Mouse (Mus musculus): Measurements from ENCODE around the gene Pcyt1b.

Gene Pcyt1b

GRCm38 (mm10) chrX:93732407-93732806 lies 77.7 kb downstream of the Pcyt1b start:
- DNase-seq (ENCODE audit: low read depth, low spot score) = no peak

- no peak for DNase-seq (ENCODE audit: low read depth, low spot score)
Measured at GRCm38 (mm10) chrX:93732975-93733748, 78.5 kb downstream of the Pcyt1b start.

DNA sequence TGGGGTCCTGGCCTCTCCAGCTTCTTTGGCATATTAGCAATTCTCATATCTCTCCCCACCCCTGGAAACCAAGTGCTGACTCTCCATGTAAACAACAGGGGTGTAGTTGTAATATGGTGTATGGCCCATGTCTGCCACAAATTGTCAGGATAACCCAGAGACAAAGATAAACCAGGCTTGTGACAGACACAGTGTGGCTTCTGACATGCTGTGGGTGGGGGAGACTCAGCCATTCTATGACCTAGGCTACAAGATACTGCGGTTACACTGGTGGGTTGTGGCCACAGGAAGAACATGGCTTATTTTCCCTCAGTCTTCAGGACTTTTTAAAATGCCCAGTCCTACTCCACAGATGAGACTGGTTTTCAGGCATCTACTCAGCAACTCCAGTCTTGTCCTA lies 94.5 kb downstream of the Pcyt1b start:
- DNase-seq (ENCODE audit: low read depth, low spot score) = no peak

- no peak for DNase-seq (ENCODE audit: low read depth, low spot score)
Measured at GRCm38 (mm10) chrX:93750566-93750965, 95.9 kb downstream of the Pcyt1b start.

DNA sequence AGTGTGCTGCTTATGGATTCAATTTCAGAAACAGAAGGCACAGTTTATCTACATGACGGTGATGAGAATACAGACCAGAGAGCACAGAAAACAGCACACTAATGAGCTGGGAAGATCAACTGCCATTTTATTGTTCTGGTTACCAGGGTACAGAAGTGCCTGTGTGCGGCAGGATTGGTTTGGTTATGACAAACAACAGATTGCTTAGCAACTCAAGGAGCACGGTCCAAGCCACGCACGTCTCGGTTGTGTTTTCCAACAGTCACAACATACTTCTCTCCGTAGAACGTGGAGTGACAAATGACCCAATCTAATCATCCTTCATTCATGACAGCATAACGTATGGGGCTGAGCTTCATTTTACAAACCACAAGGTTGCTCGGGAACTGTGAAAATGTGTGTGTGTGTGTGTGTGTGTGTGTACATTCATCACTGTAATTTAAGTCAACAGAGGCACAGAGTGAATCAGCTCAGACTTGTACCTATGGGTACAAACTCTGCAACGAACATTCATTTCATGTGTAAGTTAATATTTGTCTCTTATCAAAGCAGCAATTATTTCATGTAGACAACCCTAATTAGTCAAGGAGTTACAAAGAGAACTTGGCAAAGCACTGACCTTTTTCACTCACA lies 100.7 kb downstream of the Pcyt1b start:
- no peak for DNase-seq (ENCODE audit: low read depth, low spot score)

GRCm38 (mm10) chrX:93756867-93757455 lies 102.3 kb downstream of the Pcyt1b start:
- no peak for DNase-seq (ENCODE audit: low read depth, low spot score)

DNA sequence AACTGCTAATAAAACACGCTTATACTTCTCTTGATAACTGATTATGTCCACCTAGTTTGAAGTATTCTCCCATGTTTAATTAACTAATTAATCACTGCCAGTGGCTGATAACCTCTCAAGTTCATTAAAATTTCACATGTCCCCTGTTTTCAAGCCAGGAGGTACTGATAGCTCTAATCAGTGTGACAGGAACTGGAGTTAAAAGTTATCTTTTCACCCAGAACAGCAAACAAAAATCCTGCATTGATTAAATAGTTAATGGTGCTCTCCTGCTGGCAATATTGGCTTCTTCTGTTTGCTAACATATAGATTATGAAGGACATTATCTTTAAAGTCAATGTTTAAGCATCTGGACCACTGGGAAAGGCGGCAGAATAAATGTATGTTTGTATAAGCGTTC lies 106.1 kb downstream of the Pcyt1b start:
- DNase-seq (ENCODE audit: low read depth, low spot score) = no peak

- DNase-seq (ENCODE audit: low read depth, low spot score) = no peak
Measured at GRCm38 (mm10) chrX:93789562-93789961, 134.9 kb downstream of the Pcyt1b start.

DNA sequence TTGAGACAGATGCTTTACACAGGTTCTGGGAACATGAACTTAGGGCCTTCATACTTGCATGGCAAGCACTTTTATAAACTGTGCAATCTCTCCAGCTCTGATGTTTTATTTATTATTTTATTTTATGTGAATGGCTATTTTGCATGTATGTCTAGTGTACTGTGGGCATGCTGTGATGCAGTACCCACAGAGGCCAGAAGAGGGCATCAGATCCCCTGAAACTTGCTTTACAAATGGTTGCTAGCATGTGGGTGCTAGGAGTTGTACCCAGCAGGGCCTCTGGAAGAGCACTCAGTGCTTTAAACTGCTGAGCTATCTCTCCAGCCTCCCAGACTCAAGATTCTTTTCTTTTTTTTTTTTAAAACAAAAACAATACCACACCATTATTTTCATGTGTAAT lies 138.5 kb downstream of the Pcyt1b start:
- peak; percentile 63 for DNase-seq (ENCODE audit: low read depth, low spot score)

Measured in ZHBTc4 (cell line).